Mouse (Mus musculus) C2C12 (cell line): ENCODE measurements at regions not wholly inside any gene's neighbourhood (a gene's known extent, or its start where the extent isn't known, plus 50 kb on each side); places are given as distances from the start of the nearest gene placed in this dataset.

Experiments
- CTCF ChIP-seq: IDR thresholded peaks from one replicate; pipeline ENCODE4 v1.5.1; 2011; ENCODE audit not compliant: control insufficient read depth, insufficient read depth, insufficient read length
- MYOG ChIP-seq: IDR thresholded peaks from one replicate; pipeline ENCODE4 v1.6.1; 2011; ENCODE audit not compliant: control insufficient read depth, insufficient read length; ENCODE audit errors: extremely low read depth

GRCm38 (mm10) chr5:44925476-44925875 lies 126.0 kb upstream of the Ldb2 start:
- TF ChIP-seq CTCF (no peak), MYOG (no peak)
